Mouse (Mus musculus): Measurements from ENCODE around the gene Zfp874a.

- no peak for TF ChIP-seq USF1 (IDR thresholded peaks at IDR 0.05; ENCODE audit: low read depth, low read length)
- no peak for TF ChIP-seq EP300 (IDR thresholded peaks at IDR 0.05; ENCODE audit: low read depth in 1 of 2, low read length in 2 of 2)
- TF ChIP-seq E2F4 (IDR thresholded peaks at IDR 0.05; ENCODE audit: borderline replicate concordance, low read depth, low read length) = no peak
- no peak for TF ChIP-seq ZNF384 (IDR thresholded peaks at IDR 0.05; ENCODE audit: low read depth, low read length)
- TF ChIP-seq CTCF (IDR thresholded peaks at IDR 0.05 in 2 of 3, conservative IDR thresholded peaks at IDR 0.05 in 1 of 3; ENCODE audit: control insufficient read depth in 1 of 3, insufficient read depth in 1 of 3, low read depth in 2 of 3, low read length in 3 of 3, poor library complexity in 1 of 3, severe bottlenecking in 1 of 3) = no peak
- no peak for TF ChIP-seq POLR2A (IDR thresholded peaks at IDR 0.05; ENCODE audit: control insufficient read depth in 1 of 2, insufficient read depth in 1 of 2, low read depth in 1 of 2, low read length in 2 of 2, poor library complexity in 1 of 2)
- TF ChIP-seq SMC3 (IDR thresholded peaks at IDR 0.05; ENCODE audit: low read depth, low read length) = no peak
- no peak for TF ChIP-seq GATA1 (IDR thresholded peaks at IDR 0.05; ENCODE audit: low read depth, low read length)
- no peak for TF ChIP-seq TBP (IDR thresholded peaks at IDR 0.05; ENCODE audit: low read depth, low read length)
- no peak for TF ChIP-seq GABPA (IDR thresholded peaks at IDR 0.05; ENCODE audit: low read depth, low read length)
- no peak for TF ChIP-seq BHLHE40 (IDR thresholded peaks at IDR 0.05; ENCODE audit: borderline replicate concordance, low read depth, low read length)
These were observed 23.3 kb downstream of the Zfp874a start for GRCm38 (mm10) chr13:67428116-67428515.
